Mouse (Mus musculus) spleen, adult 18-20 months (tissue): ENCODE measurements around the gene Hoxa6.

Source experiments
- DNase-seq, 2 experiments: peaks; one replicate each; pipeline ENCODE4 v3.0.0; 2022; ENCODE audit warnings: mixed read lengths in 2 of 2

The Hoxa6 gene

GRCm38 (mm10) chr6:52174968-52175751 is 33.4 kb downstream of the Hoxa6 start:
- DNase-seq: no peak

DNA sequence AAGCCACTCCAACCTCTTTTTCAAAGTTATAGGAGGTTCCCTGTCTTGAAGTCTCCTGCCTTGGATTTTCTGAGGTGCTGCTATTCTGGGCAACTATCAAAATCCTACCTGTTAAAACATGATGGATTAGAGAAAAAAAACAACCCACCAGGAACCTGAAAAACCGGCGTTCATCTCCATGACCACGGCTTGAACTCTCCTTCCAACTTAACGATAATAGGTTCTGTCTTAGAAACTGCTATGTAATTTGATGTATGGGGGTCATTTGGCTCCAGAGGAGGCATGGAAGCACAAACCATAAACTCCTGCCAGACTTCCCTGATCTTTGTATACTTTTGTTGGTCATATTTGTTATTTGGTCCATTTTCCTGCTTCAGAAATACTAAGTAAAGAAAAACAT is 34.9 kb downstream of the Hoxa6 start:
- DNase-seq: no peak

- DNase-seq: no peak
These were observed 36.0 kb downstream of the Hoxa6 start for GRCm38 (mm10) chr6:52172501-52172900.

GRCm38 (mm10) chr6:52171938-52172337 is 36.6 kb downstream of the Hoxa6 start:
- DNase-seq: no peak

- DNase-seq: no peak
These were observed 37.2 kb downstream of the Hoxa6 start for GRCm38 (mm10) chr6:52171331-52171730.

- no peak for DNase-seq
These were observed 37.7 kb downstream of the Hoxa6 start for GRCm38 (mm10) chr6:52170898-52171223.

- DNase-seq: no peak
These were observed 38.2 kb downstream of the Hoxa6 start for GRCm38 (mm10) chr6:52170166-52170897.

DNA sequence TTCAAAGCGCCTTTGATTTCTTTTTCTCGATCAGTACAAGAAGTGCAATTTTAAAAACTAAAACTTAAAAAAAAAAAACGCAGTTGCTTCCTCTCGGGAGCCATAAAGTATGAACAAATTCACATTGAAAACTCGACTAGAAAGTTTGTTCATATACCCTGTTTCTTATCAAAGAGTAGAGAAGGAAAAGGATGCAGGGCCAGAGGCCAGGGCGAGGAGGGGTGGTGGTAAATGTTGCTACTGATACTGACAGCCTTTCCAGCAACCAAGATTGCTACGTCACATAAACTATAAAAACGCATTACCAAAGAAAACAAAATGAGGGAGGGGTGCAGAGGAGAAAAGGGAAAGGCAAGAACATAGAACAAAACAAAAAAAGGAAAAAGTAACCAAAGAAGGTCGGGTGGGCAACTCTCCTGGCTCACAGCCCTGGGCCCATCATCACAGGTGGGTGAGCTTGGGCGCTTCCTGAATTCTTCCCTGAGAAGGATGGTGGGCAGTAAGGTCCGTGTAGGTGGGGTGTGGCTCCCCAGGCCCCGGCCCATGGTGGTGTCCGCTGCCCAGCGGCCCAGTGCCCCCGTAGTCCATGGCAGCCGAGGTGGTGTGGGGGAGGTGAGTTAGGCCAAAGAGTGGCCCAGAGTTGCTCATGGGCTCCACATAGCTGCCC is 38.9 kb downstream of the Hoxa6 start:
- no peak for DNase-seq

- no peak for DNase-seq
These were observed 40.1 kb downstream of the Hoxa6 start for GRCm38 (mm10) chr6:52168191-52169055.

DNA sequence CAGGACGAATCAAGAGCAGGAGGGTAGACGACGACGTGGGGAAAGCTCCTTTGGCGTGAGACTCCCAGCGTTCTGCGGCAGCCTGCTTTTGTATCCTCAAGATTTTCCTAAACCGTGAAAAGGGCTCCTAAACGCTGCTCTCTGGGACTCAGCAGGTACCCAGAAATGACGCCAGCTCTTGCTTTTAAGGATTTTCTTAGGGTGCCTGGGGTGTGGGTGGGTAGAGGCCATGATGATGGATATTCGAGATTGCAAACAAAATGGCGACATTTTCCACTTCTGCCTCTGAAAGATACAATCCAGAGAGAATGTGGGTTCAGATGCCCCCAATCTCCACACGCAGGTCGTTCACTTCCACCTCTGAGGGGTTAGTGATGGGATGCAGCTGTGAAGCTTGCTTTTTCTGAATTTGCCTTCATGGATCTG is 40.8 kb downstream of the Hoxa6 start:
- DNase-seq: no peak

DNA sequence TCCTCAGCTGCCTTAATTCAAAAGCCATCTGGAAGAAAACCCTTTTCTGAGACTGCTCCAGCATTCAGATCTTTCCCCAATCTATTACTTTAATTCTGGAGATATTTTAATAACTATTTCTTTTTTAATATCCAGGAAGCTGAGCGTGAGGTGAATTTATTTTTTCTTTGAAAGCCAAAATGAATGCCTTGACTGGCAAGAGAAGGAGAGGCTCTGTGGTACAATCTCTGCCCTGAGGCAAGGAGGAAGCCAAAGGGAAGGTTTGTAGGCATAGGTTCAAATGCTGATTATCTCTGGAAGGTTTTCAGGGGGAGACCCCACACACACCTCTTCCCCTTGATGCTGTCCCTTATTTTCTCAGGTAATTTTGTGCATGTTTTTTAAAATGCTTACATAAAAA is 41.3 kb downstream of the Hoxa6 start:
- no peak for DNase-seq

DNA sequence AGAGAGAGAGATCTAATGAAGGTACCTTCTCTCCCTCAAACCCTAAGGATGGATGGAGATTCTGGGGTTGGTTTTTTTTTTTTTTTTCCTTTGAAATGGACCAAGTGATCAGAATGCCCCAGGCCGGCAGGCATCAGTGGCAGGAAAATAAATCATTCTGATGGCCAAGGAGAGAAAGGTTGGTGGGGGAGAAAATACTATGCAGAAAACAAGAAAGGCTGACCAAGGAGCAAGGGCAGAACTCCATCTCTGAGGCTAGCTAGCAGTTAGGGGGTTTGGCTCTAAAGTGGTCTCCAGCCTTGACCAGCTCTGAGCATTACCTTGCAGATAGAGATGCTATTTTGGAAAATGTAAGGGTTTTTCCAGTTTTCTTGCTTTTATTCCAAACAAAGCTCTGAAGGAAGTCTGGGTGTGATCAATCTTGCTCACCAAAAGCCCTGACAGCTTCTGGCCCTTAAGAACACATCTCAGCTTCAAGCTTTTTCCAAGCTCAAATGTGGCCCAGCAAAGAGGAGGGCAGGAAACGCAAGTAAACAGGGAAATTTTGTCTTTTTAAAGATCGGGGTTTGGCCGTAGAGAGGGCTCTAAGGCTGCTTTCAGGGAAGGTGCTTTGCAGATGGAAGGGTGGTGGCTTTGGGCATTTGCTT is 42.0 kb downstream of the Hoxa6 start:
- no peak for DNase-seq

- no peak for DNase-seq
These were observed 42.8 kb downstream of the Hoxa6 start for GRCm38 (mm10) chr6:52165441-52166370.

- no peak for DNase-seq
These were observed 43.7 kb downstream of the Hoxa6 start, which contains the start of gene Hoxa2 for GRCm38 (mm10) chr6:52164626-52165440. Gene Hoxa2, minus strand, starts transcription at chr6:52164831.

DNA sequence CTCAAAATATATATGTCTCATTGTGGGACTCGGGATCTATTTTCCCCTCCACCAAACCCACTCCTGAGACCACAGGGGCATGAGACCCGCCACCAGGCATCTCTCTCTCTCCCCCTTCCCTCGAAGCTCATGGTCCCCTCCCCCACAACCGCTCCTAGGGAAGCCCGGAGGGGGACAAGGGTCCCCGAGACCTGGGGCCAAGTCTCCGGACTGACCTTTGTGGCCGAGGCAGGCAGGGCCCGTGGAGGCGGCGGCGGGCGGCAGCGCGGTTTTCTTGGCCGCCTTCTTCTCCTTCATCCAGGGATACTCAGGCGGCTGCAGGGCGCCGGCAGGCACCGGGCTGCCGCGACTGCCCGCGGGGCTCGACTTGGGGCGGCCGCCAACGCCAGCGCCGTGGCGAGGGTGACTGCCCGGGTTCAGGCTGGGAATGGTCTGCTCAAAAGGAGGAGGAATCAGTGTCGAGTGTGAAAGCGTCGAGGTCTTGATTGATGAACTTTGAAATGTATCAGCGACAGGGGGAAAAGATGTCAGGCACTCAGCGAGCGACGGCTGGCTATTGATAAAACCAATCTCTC is 44.4 kb downstream of the Hoxa6 start:
- DNase-seq: no peak

DNA sequence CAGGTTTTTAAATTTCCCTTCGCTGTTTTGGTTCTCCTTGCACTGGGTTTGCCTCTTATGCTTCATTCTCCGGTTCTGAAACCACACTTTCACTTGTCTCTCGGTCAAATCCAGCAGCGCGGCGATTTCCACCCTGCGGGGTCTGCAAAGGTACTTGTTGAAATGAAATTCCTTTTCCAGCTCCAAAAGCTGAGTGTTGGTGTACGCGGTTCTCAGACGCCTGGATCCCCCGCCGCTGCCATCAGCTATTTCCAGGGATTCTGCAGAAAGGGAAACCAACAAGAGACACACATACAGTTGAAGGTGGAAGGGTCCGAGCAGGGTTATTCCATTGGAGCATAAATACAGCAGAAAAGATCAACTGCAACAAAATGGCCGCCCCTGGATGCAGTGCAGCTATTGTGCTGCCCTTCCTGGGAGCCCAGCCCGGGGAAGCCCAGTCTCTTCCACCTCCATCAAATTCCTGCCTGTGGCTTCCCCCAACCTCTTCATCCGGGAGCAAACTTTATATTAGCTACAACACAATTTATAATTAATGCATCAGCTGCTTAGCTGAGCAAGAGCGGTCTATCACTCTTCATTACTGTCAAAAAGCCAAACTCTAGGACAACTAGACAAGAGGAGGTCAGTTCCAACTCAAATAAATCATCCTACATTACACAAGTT is 45.0 kb downstream of the Hoxa6 start:
- no peak for DNase-seq

- DNase-seq: no peak
These were observed 45.7 kb downstream of the Hoxa6 start for GRCm38 (mm10) chr6:52162611-52163365.

GRCm38 (mm10) chr6:52162093-52162380 is 46.5 kb downstream of the Hoxa6 start:
- no peak for DNase-seq
